Mouse (Mus musculus): ENCODE results near the gene Plekha7.
A peak's percentile ranks its signal among the peaks of the same experiment; 100 is the strongest.

Plekha7 gene

GRCm38 (mm10) chr7:116184358-116185057 lies 123.7 kb downstream of the Plekha7 start:
- DNase-seq, result no peak

- DNase-seq, result peak; percentile 12
Measured at GRCm38 (mm10) chr7:116182451-116182850, 125.7 kb downstream of the Plekha7 start.

- DNase-seq, result no peak
Measured at GRCm38 (mm10) chr7:116181444-116181946, 126.7 kb downstream of the Plekha7 start.

- DNase-seq, result no peak
Measured at GRCm38 (mm10) chr7:116178916-116179315, 129.3 kb downstream of the Plekha7 start.

- DNase-seq, result no peak
Measured at GRCm38 (mm10) chr7:116172774-116173173, 135.4 kb downstream of the Plekha7 start.

- no peak for DNase-seq
Measured at GRCm38 (mm10) chr7:116169426-116169825, 138.8 kb downstream of the Plekha7 start.

GRCm38 (mm10) chr7:116168224-116168623 lies 140.0 kb downstream of the Plekha7 start:
- no peak for DNase-seq

GRCm38 (mm10) chr7:116164232-116164631 lies 143.9 kb downstream of the Plekha7 start:
- no peak for DNase-seq

GRCm38 (mm10) chr7:116161544-116161943 lies 146.6 kb downstream of the Plekha7 start:
- peak; percentile 63 for DNase-seq

GRCm38 (mm10) chr7:116156894-116157143 lies 151.4 kb downstream of the Plekha7 start:
- peak; percentile 61 for DNase-seq

- no peak for DNase-seq
Measured at GRCm38 (mm10) chr7:116156072-116156893, 151.9 kb downstream of the Plekha7 start.

GRCm38 (mm10) chr7:116153781-116154368 lies 154.3 kb downstream of the Plekha7 start:
- no peak for DNase-seq

GRCm38 (mm10) chr7:116149568-116149967 lies 158.6 kb downstream of the Plekha7 start:
- DNase-seq, result no peak

GRCm38 (mm10) chr7:116147114-116147513 lies 161.1 kb downstream of the Plekha7 start:
- no peak for DNase-seq

GRCm38 (mm10) chr7:116145030-116145429 lies 163.1 kb downstream of the Plekha7 start:
- no peak for DNase-seq

- DNase-seq, result peak; percentile 17
Measured at GRCm38 (mm10) chr7:116137671-116138070, 170.5 kb downstream of the Plekha7 start.

- DNase-seq, result no peak
Measured at GRCm38 (mm10) chr7:116137149-116137548, 171.0 kb downstream of the Plekha7 start.

GRCm38 (mm10) chr7:116134413-116135292 lies 173.5 kb downstream of the Plekha7 start:
- DNase-seq, result peak; percentile 68

GRCm38 (mm10) chr7:116132078-116132477 lies 176.1 kb downstream of the Plekha7 start:
- DNase-seq, result peak; percentile 88

GRCm38 (mm10) chr7:116131390-116131789 lies 176.8 kb downstream of the Plekha7 start:
- DNase-seq, result peak; percentile 17

GRCm38 (mm10) chr7:116129374-116129773 lies 178.8 kb downstream of the Plekha7 start:
- no peak for DNase-seq

GRCm38 (mm10) chr7:116128286-116128685 lies 179.9 kb downstream of the Plekha7 start:
- no peak for DNase-seq

GRCm38 (mm10) chr7:116127052-116127451 lies 181.1 kb downstream of the Plekha7 start:
- no peak for DNase-seq
